Mouse (Mus musculus) cerebellum, adult 2 months (tissue): ENCODE results near the gene Pbrm1.

ENCODE experiments used
- CTCF ChIP-seq: fragments of 200-500 bp; IDR thresholded peaks from 2 replicates; pipeline ENCODE4 v1.5.1; 2011; ENCODE audit warnings: low read depth, mild to moderate bottlenecking, control low read depth, low read length, moderate library complexity, borderline replicate concordance; ENCODE audit not compliant: insufficient read depth
- POLR2A ChIP-seq: fragments of 200-500 bp; IDR thresholded peaks from 2 replicates; pipeline ENCODE4 v1.6.1; 2011; ENCODE audit warnings: low read length, control low read depth, borderline replicate concordance; ENCODE audit not compliant: insufficient read depth

GRCm38 (mm10) chr14:31069086-31069733 lies 50.3 kb downstream of the Pbrm1 start:
- TF ChIP-seq POLR2A (no peak), CTCF (no peak)
